Mouse (Mus musculus) G1E (cell line): ENCODE measurements around the gene Mef2a.

Source experiments
- CTCF ChIP-seq: IDR thresholded peaks from 2 replicates; pipeline ENCODE4 v1.5.1; 2012; ENCODE audit warnings: low read depth, low read length, inconsistent platforms, mixed read lengths
- POLR2AphosphoS5 ChIP-seq: IDR thresholded peaks from 2 replicates; pipeline ENCODE4 v1.6.1; 2012; ENCODE audit warnings: low read depth, low read length, inconsistent platforms; ENCODE audit not compliant: insufficient replicate concordance

DNA sequence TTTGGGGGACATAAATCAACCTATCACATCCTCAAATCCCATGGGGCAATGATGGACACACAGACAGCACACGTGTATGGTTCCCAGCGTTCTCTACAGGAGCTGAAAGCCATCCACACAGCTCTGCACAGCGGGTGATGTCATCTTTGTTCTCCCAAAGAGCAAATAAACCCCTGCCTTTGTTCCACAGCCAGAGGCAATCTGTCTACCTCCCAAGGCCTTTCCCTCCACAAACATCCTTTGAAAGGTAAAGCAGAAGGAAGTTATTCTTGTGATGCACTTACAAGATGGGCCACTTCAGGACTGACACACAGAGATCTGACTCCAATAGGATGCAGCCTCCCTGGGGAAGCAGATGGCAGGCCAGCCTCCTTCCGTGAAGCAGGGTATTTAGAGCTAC, 160.7 kb downstream of the Mef2a start:
- no peak for TF ChIP-seq CTCF
- TF ChIP-seq POLR2AphosphoS5, result no peak
